Mouse (Mus musculus): ENCODE results near the gene Ap2a1. TPM values are rescaled to one million over a fixed set of nuclear protein-coding genes. Genes with fewer than 3 reads are reported as not detected.

Ap2a1 gene
- 121 TPM in 2 replicates for polyA plus RNA-seq (2012)

GRCm38 (mm10) chr7:44929204-44930151, at the start of gene Ap2a1:
TSS of gene Ap2a1 (minus strand) at chr7:44929496.

GRCm38 (mm10) chr7:44974383-44975116, 45.3 kb upstream of the Ap2a1 start, which contains the start of gene Cpt1c:
TSS of gene Cpt1c (minus strand) at chr7:44974851.

GRCm38 (mm10) chr7:44942904-44943303, 13.6 kb upstream of the Ap2a1 start, which contains the start of gene Tsks:
TSS of gene Tsks (plus strand) at chr7:44943204.

DNA sequence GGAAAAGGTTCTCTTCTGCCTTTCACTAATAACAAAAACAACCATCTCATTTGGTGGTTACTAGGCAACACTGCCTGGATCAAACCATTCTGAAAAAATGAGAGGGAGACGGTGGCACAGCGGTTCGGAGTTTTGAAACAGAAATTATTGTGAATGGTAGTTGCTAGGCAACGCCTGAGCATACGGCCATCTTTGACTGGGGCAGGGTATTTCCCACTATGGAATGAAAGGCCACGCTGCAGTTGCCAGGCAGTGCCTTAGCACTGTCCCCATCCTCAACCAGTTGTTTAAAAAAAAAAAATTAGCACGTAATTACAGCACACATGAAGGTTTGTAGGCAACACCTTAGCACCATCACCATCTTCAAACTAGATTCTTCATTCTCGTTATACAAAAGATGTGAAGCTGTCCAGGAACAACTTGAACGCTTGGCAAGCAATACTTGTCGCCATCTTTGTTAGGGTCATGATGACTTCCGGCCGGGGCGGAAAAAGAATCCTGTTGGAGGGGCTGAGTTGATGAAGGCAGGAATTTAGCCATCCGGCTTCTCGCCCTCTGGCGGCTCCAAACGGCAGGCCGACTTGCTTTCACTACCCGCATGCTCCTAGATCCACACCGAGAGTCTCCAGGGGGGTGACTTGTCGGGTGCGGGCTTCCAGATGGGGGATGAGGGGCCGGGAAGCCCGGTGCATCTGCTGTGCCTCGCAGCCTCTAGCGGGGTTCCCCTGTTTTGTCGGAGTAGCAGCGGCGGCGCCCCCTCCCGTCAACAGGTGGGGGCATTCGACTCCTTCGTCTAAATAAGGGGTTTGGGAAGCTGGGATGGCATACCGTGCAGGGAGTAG, 33.5 kb downstream of the Ap2a1 start, which contains the start of gene Fuz:
TSS of gene Fuz (plus strand) at position 487 of the 842 bp plus-strand sequence.

GRCm38 (mm10) chr7:44892276-44892921, 36.9 kb downstream of the Ap2a1 start, which contains the start of gene Med25:
TSS of gene Med25 (minus strand) at chr7:44892712.

GRCm38 (mm10) chr7:44869697-44870528, 59.4 kb downstream of the Ap2a1 start, which contains the start of gene Ptov1:
TSS of gene Ptov1 (minus strand) at chr7:44869788.

GRCm38 (mm10) chr7:44857042-44857552, 72.2 kb downstream of the Ap2a1 start, which contains the start of gene Pnkp:
TSS of gene Pnkp (plus strand) at chr7:44857139.

Other genes with a start within 250 kb of the Ap2a1 start
- not detected in 2 replicates for gene Izumo2, start 220.8 kb downstream of the Ap2a1 start, polyA plus RNA-seq (2012)
- gene Vrk3, start 181.1 kb downstream of the Ap2a1 start, polyA plus RNA-seq (2012), result 93.7 and 100 TPM in 2 replicates
- 0.17 and 0.26 TPM in 2 replicates for gene Zfp473, start 178.4 kb downstream of the Ap2a1 start, polyA plus RNA-seq (2012)
- gene Nup62, start 113.4 kb downstream of the Ap2a1 start, polyA plus RNA-seq (2012), result 117 and 122 TPM in 2 replicates
- gene Il4i1, start 113.1 kb downstream of the Ap2a1 start, polyA plus RNA-seq (2012), result 1.3 and 1.7 TPM in 2 replicates
- 52.4 and 55.2 TPM in 2 replicates for gene Atf5, start 112.8 kb downstream of the Ap2a1 start, polyA plus RNA-seq (2012)
- gene Akt1s1, start 80.5 kb downstream of the Ap2a1 start, polyA plus RNA-seq (2012), result 312 and 349 TPM in 2 replicates
- gene Tbc1d17, start 80.4 kb downstream of the Ap2a1 start, polyA plus RNA-seq (2012), result 64.8 and 67.6 TPM in 2 replicates
- 86.0 and 118 TPM in 2 replicates for gene Pnkp, start 72.4 kb downstream of the Ap2a1 start, polyA plus RNA-seq (2012)
- gene Ptov1, start 59.7 kb downstream of the Ap2a1 start, polyA plus RNA-seq (2012), result 237 and 280 TPM in 2 replicates
- 336 and 362 TPM in 2 replicates for gene Med25, start 36.8 kb downstream of the Ap2a1 start, polyA plus RNA-seq (2012)
- 67.0 and 68.3 TPM in 2 replicates for gene Fuz, start 33.4 kb downstream of the Ap2a1 start, polyA plus RNA-seq (2012)
- gene Tsks, start 13.7 kb upstream of the Ap2a1 start, polyA plus RNA-seq (2012), result 0.04 and 0.15 TPM in 2 replicates
- gene Cpt1c, start 45.4 kb upstream of the Ap2a1 start, polyA plus RNA-seq (2012), result 1.3 and 2.1 TPM in 2 replicates
- gene Prmt1, start 57.1 kb upstream of the Ap2a1 start, polyA plus RNA-seq (2012), result 133 and 160 TPM in 2 replicates
- 112 and 119 TPM in 2 replicates for gene Irf3, start 68.2 kb upstream of the Ap2a1 start, polyA plus RNA-seq (2012)
- gene Bcl2l12, start 69.2 kb upstream of the Ap2a1 start, polyA plus RNA-seq (2012), result 131 and 163 TPM in 2 replicates
- gene Scaf1, start 86.9 kb upstream of the Ap2a1 start, polyA plus RNA-seq (2012), result 185 and 198 TPM in 2 replicates
- gene Rras, start 88.5 kb upstream of the Ap2a1 start, polyA plus RNA-seq (2012), result 4.0 TPM in 2 replicates
- 95.4 and 117 TPM in 2 replicates for gene Prr12, start 123.4 kb upstream of the Ap2a1 start, polyA plus RNA-seq (2012)
- 144 and 165 TPM in 2 replicates for gene Nosip, start 132.9 kb upstream of the Ap2a1 start, polyA plus RNA-seq (2012)
- 38.8 and 40.5 TPM in 2 replicates for gene Prrg2, start 133.2 kb upstream of the Ap2a1 start, polyA plus RNA-seq (2012)
- 36.5 and 65.0 TPM in 2 replicates for gene Rcn3, start 162.7 kb upstream of the Ap2a1 start, polyA plus RNA-seq (2012)
- 7.5 and 10.0 TPM in 2 replicates for gene Fcgrt, start 174.4 kb upstream of the Ap2a1 start, polyA plus RNA-seq (2012)
- gene Rps11, start 194.9 kb upstream of the Ap2a1 start, polyA plus RNA-seq (2012), result 210 and 224 TPM in 2 replicates
- 4,327 and 5,290 TPM in 2 replicates for gene Rpl13a, start 199.3 kb upstream of the Ap2a1 start, polyA plus RNA-seq (2012)
- 0.12 and 0.16 TPM in 2 replicates for gene Gm45713, start 206.7 kb upstream of the Ap2a1 start, polyA plus RNA-seq (2012)
- gene Flt3l, start 206.9 kb upstream of the Ap2a1 start, polyA plus RNA-seq (2012), result 15.4 and 21.4 TPM in 2 replicates
- gene Pih1d1, start 224.8 kb upstream of the Ap2a1 start, polyA plus RNA-seq (2012), result 67.8 and 81.0 TPM in 2 replicates
- gene Aldh16a1, start 225.1 kb upstream of the Ap2a1 start, polyA plus RNA-seq (2012), result 162 and 165 TPM in 2 replicates
- 0.11 and 0.15 TPM in 2 replicates for gene Slc17a7, start 234.5 kb upstream of the Ap2a1 start, polyA plus RNA-seq (2012)